Mouse (Mus musculus): ENCODE results near the gene Nol10. TPM values are rescaled to one million over a fixed set of nuclear protein-coding genes. Genes with fewer than 3 reads are reported as not detected.

The Nol10 gene
- polyA plus RNA-seq, 1 experiment from 2014 or later = 18.9 TPM

GRCm38 (mm10) chr12:17425254-17426169 lies 77.3 kb downstream of the Nol10 start:
- H3K27ac ChIP-seq = no peak overlapping the region
- WGBS = 69% methylated on average over 11 of the region's 11 CpGs
- H3K27me3 ChIP-seq (replicated peaks) = no peaks in the 10 kb centered on the region
- H3K36me3 ChIP-seq = 0 out of 2 replicates have a peak, but pooled peaks cover 10% of the 10 kb centered on the region
- H3K4me2 ChIP-seq (replicated peaks) = no peak overlapping the region
- no peaks in the 10 kb centered on the region for H3K4me1 ChIP-seq (replicated peaks)
- no peak for ATAC-seq
- no peaks in the 10 kb centered on the region for H3K9me3 ChIP-seq
- H3K9ac ChIP-seq = no peak overlapping the region
- H3K4me3 ChIP-seq (replicated peaks) = no peak overlapping the region

- Histone ChIP-seq H3K9me3 (no peaks in the 10 kb centered on the region), H3K9ac (no peak overlapping the region), H3K4me2 (replicated peaks) (no peak overlapping the region), H3K36me3 (0 out of 2 replicates have a peak, but pooled peaks cover 10% of the 10 kb centered on the region), H3K4me1 (replicated peaks) (no peaks in the 10 kb centered on the region), H3K4me3 (replicated peaks) (no peak overlapping the region), H3K27me3 (replicated peaks) (no peaks in the 10 kb centered on the region), H3K27ac (no peak overlapping the region)
- WGBS = 65% methylated on average over 3 of the region's 3 CpGs
- 0 out of 2 replicates have a peak, but pooled peaks have one; percentile 28 for ATAC-seq
Measured at GRCm38 (mm10) chr12:17426735-17427134, 78.5 kb downstream of the Nol10 start.

- no peak for ATAC-seq
- H3K27ac ChIP-seq = no peak overlapping the region
- no peaks in the 10 kb centered on the region for H3K4me1 ChIP-seq (replicated peaks)
- H3K9me3 ChIP-seq = no peaks in the 10 kb centered on the region
- 85% methylated on average over 2 of the region's 2 CpGs for WGBS
- no peak overlapping the region for H3K4me2 ChIP-seq (replicated peaks)
- 0 out of 2 replicates have a peak, but pooled peaks cover 4% of the 10 kb centered on the region for H3K36me3 ChIP-seq
- no peaks in the 10 kb centered on the region for H3K27me3 ChIP-seq (replicated peaks)
- H3K9ac ChIP-seq = no peak overlapping the region
- H3K4me3 ChIP-seq (replicated peaks) = no peak overlapping the region
Measured at GRCm38 (mm10) chr12:17430578-17430977, 82.3 kb downstream of the Nol10 start.

- H3K4me3 ChIP-seq (replicated peaks) = no peak overlapping the region
- 0 out of 2 replicates have a peak, but pooled peaks cover 4% of the 10 kb centered on the region for H3K36me3 ChIP-seq
- H3K27ac ChIP-seq = no peak overlapping the region
- WGBS = 64% methylated on average over 5 of the region's 5 CpGs
- no peaks in the 10 kb centered on the region for H3K4me1 ChIP-seq (replicated peaks)
- no peaks in the 10 kb centered on the region for H3K27me3 ChIP-seq (replicated peaks)
- no peak overlapping the region for H3K4me2 ChIP-seq (replicated peaks)
- no peaks in the 10 kb centered on the region for H3K9me3 ChIP-seq
- ATAC-seq = no peak
- no peak overlapping the region for H3K9ac ChIP-seq
Measured at GRCm38 (mm10) chr12:17431166-17431565, 82.9 kb downstream of the Nol10 start.

- Histone ChIP-seq H3K36me3 (0 out of 2 replicates have a peak, but pooled peaks cover under 1% of the 10 kb centered on the region), H3K9me3 (no peaks in the 10 kb centered on the region), H3K4me3 (replicated peaks) (no peak overlapping the region), H3K4me1 (replicated peaks) (no peaks in the 10 kb centered on the region), H3K4me2 (replicated peaks) (no peak overlapping the region), H3K27ac (no peak overlapping the region), H3K27me3 (replicated peaks) (no peaks in the 10 kb centered on the region), H3K9ac (no peak overlapping the region)
- no peak for ATAC-seq
- 76% methylated on average over 4 of the region's 4 CpGs for WGBS
Measured at GRCm38 (mm10) chr12:17431812-17432332, 83.6 kb downstream of the Nol10 start.

GRCm38 (mm10) chr12:17433712-17434111 lies 85.5 kb downstream of the Nol10 start:
- Histone ChIP-seq H3K4me3 (replicated peaks) (no peak overlapping the region), H3K4me1 (replicated peaks) (no peaks in the 10 kb centered on the region), H3K36me3 (no peaks in the 10 kb centered on the region), H3K27ac (no peak overlapping the region), H3K9ac (no peak overlapping the region), H3K4me2 (replicated peaks) (no peak overlapping the region), H3K27me3 (replicated peaks) (no peaks in the 10 kb centered on the region), H3K9me3 (no peaks in the 10 kb centered on the region)
- ATAC-seq = no peak
- WGBS = 96% methylated on average over 4 of the region's 4 CpGs

GRCm38 (mm10) chr12:17436471-17436870 lies 88.2 kb downstream of the Nol10 start:
- Histone ChIP-seq H3K4me3 (replicated peaks) (no peak overlapping the region), H3K4me2 (replicated peaks) (no peak overlapping the region), H3K27me3 (replicated peaks) (no peaks in the 10 kb centered on the region), H3K9ac (no peak overlapping the region), H3K27ac (no peak overlapping the region), H3K36me3 (no peaks in the 10 kb centered on the region), H3K4me1 (replicated peaks) (0 out of 2 replicates have a peak, but pooled peaks cover 5% of the 10 kb centered on the region), H3K9me3 (no peaks in the 10 kb centered on the region)
- WGBS = 78% methylated on average over 2 of the region's 2 CpGs
- no peak for ATAC-seq

GRCm38 (mm10) chr12:17440251-17440651 lies 92.0 kb downstream of the Nol10 start:
- Histone ChIP-seq H3K4me1 (replicated peaks) (0 out of 2 replicates have a peak, but pooled peaks cover 5% of the 10 kb centered on the region), H3K4me2 (replicated peaks) (no peak overlapping the region), H3K27ac (no peak overlapping the region), H3K36me3 (no peaks in the 10 kb centered on the region), H3K9me3 (no peaks in the 10 kb centered on the region), H3K27me3 (replicated peaks) (no peaks in the 10 kb centered on the region), H3K4me3 (replicated peaks) (no peak overlapping the region), H3K9ac (no peak overlapping the region)
- no peak; the same call in 1 of the 2 replicates for ATAC-seq
- 53% methylated on average over 7 of the region's 7 CpGs for WGBS

GRCm38 (mm10) chr12:17441495-17441894 lies 93.2 kb downstream of the Nol10 start:
- no peak overlapping the region for H3K27ac ChIP-seq
- WGBS = 64% methylated on average over 9 of the region's 9 CpGs
- H3K9me3 ChIP-seq = no peaks in the 10 kb centered on the region
- no peak overlapping the region for H3K9ac ChIP-seq
- H3K4me1 ChIP-seq (replicated peaks) = 0 out of 2 replicates have a peak, but pooled peaks cover 5% of the 10 kb centered on the region
- H3K27me3 ChIP-seq (replicated peaks) = no peaks in the 10 kb centered on the region
- no peaks in the 10 kb centered on the region for H3K36me3 ChIP-seq
- peak; percentile 78 for ATAC-seq
- no peak overlapping the region for H3K4me3 ChIP-seq (replicated peaks)
- no peak overlapping the region for H3K4me2 ChIP-seq (replicated peaks)

GRCm38 (mm10) chr12:17444406-17444805 lies 96.1 kb downstream of the Nol10 start:
- ATAC-seq = no peak
- no peak overlapping the region for H3K4me2 ChIP-seq (replicated peaks)
- peaks cover 8% of the 10 kb centered on the region; the same call in 1 of the 2 replicates for H3K4me1 ChIP-seq (replicated peaks)
- H3K4me3 ChIP-seq (replicated peaks) = no peak overlapping the region
- no peaks in the 10 kb centered on the region for H3K27me3 ChIP-seq (replicated peaks)
- no peak overlapping the region for H3K27ac ChIP-seq
- H3K9ac ChIP-seq = no peak overlapping the region
- H3K9me3 ChIP-seq = no peaks in the 10 kb centered on the region
- no peaks in the 10 kb centered on the region for H3K36me3 ChIP-seq
- 65% methylated on average over 11 of the region's 11 CpGs for WGBS

GRCm38 (mm10) chr12:17445251-17445650 lies 97.0 kb downstream of the Nol10 start:
- no peaks in the 10 kb centered on the region for H3K36me3 ChIP-seq
- WGBS = 88% methylated on average over 7 of the region's 7 CpGs

GRCm38 (mm10) chr12:17448781-17449180 lies 100.5 kb downstream of the Nol10 start:
- H3K9me3 ChIP-seq = no peaks in the 10 kb centered on the region
- H3K9ac ChIP-seq = no peak overlapping the region
- H3K36me3 ChIP-seq = no peaks in the 10 kb centered on the region
- peaks cover 3% of the 10 kb centered on the region; the same call in 1 of the 2 replicates for H3K4me1 ChIP-seq (replicated peaks)
- no peak overlapping the region for H3K4me2 ChIP-seq (replicated peaks)
- H3K27ac ChIP-seq = no peak overlapping the region
- no peak for ATAC-seq
- no peaks in the 10 kb centered on the region for H3K27me3 ChIP-seq (replicated peaks)
- no peak overlapping the region for H3K4me3 ChIP-seq (replicated peaks)
- 65% methylated on average over 3 of the region's 3 CpGs for WGBS

More at GRCm38 (mm10) chr12:17445251-17445650, 97.0 kb downstream of the Nol10 start:
- Histone ChIP-seq H3K4me2 (replicated peaks) (no peak overlapping the region), H3K9me3 (no peaks in the 10 kb centered on the region), H3K4me1 (replicated peaks) (peaks cover 5% of the 10 kb centered on the region; the same call in 1 of the 2 replicates), H3K9ac (no peak overlapping the region), H3K4me3 (replicated peaks) (no peak overlapping the region), H3K27me3 (replicated peaks) (no peaks in the 10 kb centered on the region), H3K27ac (no peak overlapping the region)
- no peak for ATAC-seq
